Mouse (Mus musculus): ENCODE measurements around the gene Slco1c1.

GRCm38 (mm10) chr6:141541136-141541535 lies 17.0 kb downstream of the Slco1c1 start:
- TF ChIP-seq CTCF (IDR thresholded peaks at IDR 0.05; ENCODE audit: low read depth, low read length) (no peak), POLR2A (IDR thresholded peaks at IDR 0.05; ENCODE audit: insufficient read depth, low read length) (no peak)

Data from ES-Bruce4 (cell line).